Mouse (Mus musculus): ENCODE measurements around the gene 6030458C11Rik. TPM values are rescaled to one million over a fixed set of nuclear protein-coding genes. Genes with fewer than 3 reads are reported as not detected.
"Not testable (repeated sequence)": the region's sequence is repeated elsewhere in the genome, so short reads cannot be mapped to it uniquely, and the experiment has no call there.

The 6030458C11Rik gene
- total and polyA plus RNA-seq, 2 experiments from 2014 or later = 21.1 to 21.3 TPM

- H3K4me2 ChIP-seq (ENCODE audit: low read depth, low read length) = no peak overlapping the region
- 75% methylated on average over 9 of the region's 9 CpGs for WGBS
- no peak for ATAC-seq
- H3K9me3 ChIP-seq (ENCODE audit: low read length) = no peaks in the 10 kb centered on the region
- no peaks in the 10 kb centered on the region for H3K27me3 ChIP-seq (ENCODE audit: insufficient read depth, low read length)
- no peak overlapping the region for H3K27ac ChIP-seq
- H3K4me3 ChIP-seq (ENCODE audit: low read length) = no peak overlapping the region
- DNase-seq (ENCODE audit: low spot score) = no peak
- peaks cover 26% of the 10 kb centered on the region; the same call in 1 of the 2 replicates for H3K36me3 ChIP-seq (ENCODE audit: insufficient read depth, low read length)
- no peak overlapping the region for H3K9ac ChIP-seq (replicated peaks; ENCODE audit: low read length)
- TF ChIP-seq CTCF (IDR thresholded peaks at IDR 0.05; ENCODE audit: low read depth) = no peak
- H3K4me1 ChIP-seq (ENCODE audit: insufficient read depth, low read length) = peaks cover 8% of the 10 kb centered on the region; the same call in 1 of the 2 replicates
These were observed 1.7 kb downstream of the 6030458C11Rik start for GRCm38 (mm10) chr15:12822416-12823395.

GRCm38 (mm10) chr15:12817592-12817991 is 6.9 kb downstream of the 6030458C11Rik start:
- WGBS = 97% methylated on average over 8 of the region's 8 CpGs
- no peaks in the 10 kb centered on the region for H3K4me1 ChIP-seq (ENCODE audit: insufficient read depth, low read length)
- ATAC-seq = no peak
- no peaks in the 10 kb centered on the region for H3K27me3 ChIP-seq (ENCODE audit: insufficient read depth, low read length)
- peaks cover 54% of the 10 kb centered on the region for H3K36me3 ChIP-seq (ENCODE audit: insufficient read depth, low read length)
- H3K9ac ChIP-seq (replicated peaks; ENCODE audit: low read length) = no peak overlapping the region
- no peak overlapping the region for H3K27ac ChIP-seq
- no peaks in the 10 kb centered on the region for H3K9me3 ChIP-seq (ENCODE audit: low read length)
- H3K4me3 ChIP-seq (ENCODE audit: low read length) = no peak overlapping the region
- H3K4me2 ChIP-seq (ENCODE audit: low read depth, low read length) = no peak overlapping the region
- no peak for DNase-seq (ENCODE audit: low spot score)
- no peak for TF ChIP-seq CTCF (IDR thresholded peaks at IDR 0.05; ENCODE audit: low read depth)

- no peak overlapping the region for H3K9ac ChIP-seq (replicated peaks; ENCODE audit: low read length)
- H3K9me3 ChIP-seq (ENCODE audit: low read length) = no peaks in the 10 kb centered on the region
- 95% methylated on average over 11 of the region's 11 CpGs for WGBS
- H3K27me3 ChIP-seq (ENCODE audit: insufficient read depth, low read length) = no peaks in the 10 kb centered on the region
- no peaks in the 10 kb centered on the region for H3K4me1 ChIP-seq (ENCODE audit: insufficient read depth, low read length)
- DNase-seq (ENCODE audit: low spot score) (no peak), ATAC-seq (no peak)
- H3K4me2 ChIP-seq (ENCODE audit: low read depth, low read length) = no peak overlapping the region
- H3K27ac ChIP-seq = no peak overlapping the region
- peaks cover 64% of the 10 kb centered on the region for H3K36me3 ChIP-seq (ENCODE audit: insufficient read depth, low read length)
- H3K4me3 ChIP-seq (ENCODE audit: low read length) = no peak overlapping the region
- TF ChIP-seq CTCF (IDR thresholded peaks at IDR 0.05; ENCODE audit: low read depth) = 0 out of 2 replicates have a peak, but pooled peaks have one; percentile 7
These were observed 11.8 kb downstream of the 6030458C11Rik start for GRCm38 (mm10) chr15:12812646-12813045.

- H3K36me3 ChIP-seq (ENCODE audit: insufficient read depth, low read length) = peaks cover 36% of the 10 kb centered on the region
- no peak overlapping the region for H3K27ac ChIP-seq
- no peak overlapping the region for H3K4me3 ChIP-seq (ENCODE audit: low read length)
- H3K9ac ChIP-seq (replicated peaks; ENCODE audit: low read length) = no peak overlapping the region
- 87% methylated on average over 6 of the region's 6 CpGs for WGBS
- no peak for ATAC-seq
- no peak for DNase-seq (ENCODE audit: low spot score)
- no peak overlapping the region for H3K4me2 ChIP-seq (ENCODE audit: low read depth, low read length)
- no peaks in the 10 kb centered on the region for H3K4me1 ChIP-seq (ENCODE audit: insufficient read depth, low read length)
- H3K27me3 ChIP-seq (ENCODE audit: insufficient read depth, low read length) = no peaks in the 10 kb centered on the region
- no peaks in the 10 kb centered on the region for H3K9me3 ChIP-seq (ENCODE audit: low read length)
- no peak for TF ChIP-seq CTCF (IDR thresholded peaks at IDR 0.05; ENCODE audit: low read depth)
These were observed 15.1 kb downstream of the 6030458C11Rik start for GRCm38 (mm10) chr15:12809305-12809704.

GRCm38 (mm10) chr15:12807088-12807487 is 17.4 kb downstream of the 6030458C11Rik start:
- WGBS = 95% methylated on average over 10 of the region's 10 CpGs
- Histone ChIP-seq H3K4me1 (ENCODE audit: insufficient read depth, low read length) (no peaks in the 10 kb centered on the region), H3K27me3 (ENCODE audit: insufficient read depth, low read length) (no peaks in the 10 kb centered on the region), H3K4me2 (ENCODE audit: low read depth, low read length) (no peak overlapping the region), H3K4me3 (ENCODE audit: low read length) (no peak overlapping the region), H3K9me3 (ENCODE audit: low read length) (no peaks in the 10 kb centered on the region), H3K27ac (no peak overlapping the region), H3K9ac (replicated peaks; ENCODE audit: low read length) (no peak overlapping the region), H3K36me3 (ENCODE audit: insufficient read depth, low read length) (peaks cover 31% of the 10 kb centered on the region)
- DNase-seq (ENCODE audit: low spot score) (no peak), ATAC-seq (no peak)
- no peak for TF ChIP-seq CTCF (IDR thresholded peaks at IDR 0.05; ENCODE audit: low read depth)

GRCm38 (mm10) chr15:12805071-12805470 is 19.4 kb downstream of the 6030458C11Rik start:
- peaks cover 11% of the 10 kb centered on the region; the same call in 1 of the 2 replicates for H3K36me3 ChIP-seq (ENCODE audit: insufficient read depth, low read length)
- ATAC-seq (no peak), DNase-seq (ENCODE audit: low spot score) (no peak)
- H3K27me3 ChIP-seq (ENCODE audit: insufficient read depth, low read length) = no peaks in the 10 kb centered on the region
- H3K4me1 ChIP-seq (ENCODE audit: insufficient read depth, low read length) = no peaks in the 10 kb centered on the region
- no peak overlapping the region for H3K9ac ChIP-seq (replicated peaks; ENCODE audit: low read length)
- H3K4me2 ChIP-seq (ENCODE audit: low read depth, low read length) = no peak overlapping the region
- 87% methylated on average over 4 of the region's 4 CpGs for WGBS
- H3K27ac ChIP-seq = no peak overlapping the region
- no peaks in the 10 kb centered on the region for H3K9me3 ChIP-seq (ENCODE audit: low read length)
- no peak overlapping the region for H3K4me3 ChIP-seq (ENCODE audit: low read length)
- no peak for TF ChIP-seq CTCF (IDR thresholded peaks at IDR 0.05; ENCODE audit: low read depth)

- 87% methylated on average over 2 of the region's 2 CpGs for WGBS
These were observed 23.3 kb downstream of the 6030458C11Rik start for GRCm38 (mm10) chr15:12801142-12801506.

More at GRCm38 (mm10) chr15:12801142-12801506, 23.3 kb downstream of the 6030458C11Rik start:
- H3K9me3 ChIP-seq (ENCODE audit: low read length); H3K27ac ChIP-seq; H3K4me1 ChIP-seq (ENCODE audit: insufficient read depth, low read length); H3K4me2 ChIP-seq (ENCODE audit: low read depth, low read length); ATAC-seq; H3K27me3 ChIP-seq (ENCODE audit: insufficient read depth, low read length); H3K4me3 ChIP-seq (ENCODE audit: low read length); H3K9ac ChIP-seq (replicated peaks; ENCODE audit: low read length); H3K36me3 ChIP-seq (ENCODE audit: insufficient read depth, low read length); DNase-seq (ENCODE audit: low spot score): not testable (repeated sequence)

All from hindbrain, postnatal 0 days (tissue).